Mouse (Mus musculus) lung, postnatal 36 days (tissue): ENCODE results near the gene D11Wsu47e.

Source experiments
- DNase-seq: peaks from one replicate; pipeline ENCODE4 v3.0.0; 2022; ENCODE audit warnings: mixed read lengths

Gene D11Wsu47e

DNA sequence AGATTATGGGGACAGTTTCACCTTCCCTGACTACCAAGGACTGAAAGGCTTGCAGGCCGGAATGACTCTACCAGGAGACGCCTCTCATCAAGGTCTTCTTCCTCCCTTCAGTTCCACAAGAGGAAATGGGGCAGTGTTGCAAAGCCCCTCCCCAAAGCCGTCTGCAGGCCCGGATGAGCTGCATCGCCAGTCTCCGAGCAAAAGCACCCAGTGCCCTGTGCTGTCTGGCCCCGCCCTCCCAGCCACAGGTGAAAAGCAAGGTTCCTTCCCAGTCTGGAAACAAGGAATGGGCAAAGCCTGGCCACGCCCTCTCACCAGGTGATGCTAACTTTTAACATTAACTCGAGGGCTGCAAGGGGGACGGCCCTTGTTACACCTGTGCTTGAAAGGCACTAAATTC is 17.6 kb upstream of the D11Wsu47e start:
- DNase-seq = peak; percentile 46

DNA sequence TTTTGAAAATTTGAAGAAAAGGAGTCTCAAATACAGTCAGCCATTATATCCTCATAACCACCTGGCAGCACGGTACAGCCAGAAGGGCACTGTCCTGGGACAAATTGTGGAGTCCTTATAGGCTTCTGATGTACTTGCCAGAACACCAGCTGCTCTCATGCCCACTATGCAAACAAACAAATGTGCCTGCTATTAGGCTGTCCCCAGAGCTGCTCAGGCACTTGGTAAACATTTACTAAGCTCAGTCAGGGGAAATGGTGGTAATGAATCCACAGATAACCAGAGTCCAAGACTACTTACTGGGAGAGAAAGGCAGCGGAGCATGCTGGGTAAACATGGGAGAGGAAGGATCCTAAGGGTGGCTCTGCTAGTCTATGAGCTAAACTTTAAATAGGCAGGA is 17.1 kb upstream of the D11Wsu47e start:
- DNase-seq = peak; percentile 26

DNA sequence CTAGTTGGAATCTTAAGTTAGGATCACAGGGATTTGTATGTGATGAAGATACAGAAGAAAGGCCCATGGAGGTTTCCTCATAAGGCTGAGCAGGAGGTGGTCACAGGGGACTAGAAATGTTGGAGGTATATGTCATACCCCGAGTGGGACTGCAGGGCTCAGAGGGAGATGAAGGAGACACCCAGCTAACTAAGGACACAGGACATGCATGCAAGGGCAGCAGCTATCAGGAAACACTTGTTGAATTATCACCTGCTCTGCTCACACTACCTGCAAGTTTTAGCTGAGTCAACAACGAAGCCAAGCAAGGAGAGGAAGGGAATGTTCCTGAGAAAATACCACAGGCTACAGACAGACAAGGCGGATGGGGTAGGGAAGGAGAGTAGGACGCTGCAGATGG is 16.5 kb upstream of the D11Wsu47e start:
- DNase-seq = peak; percentile 17

DNA sequence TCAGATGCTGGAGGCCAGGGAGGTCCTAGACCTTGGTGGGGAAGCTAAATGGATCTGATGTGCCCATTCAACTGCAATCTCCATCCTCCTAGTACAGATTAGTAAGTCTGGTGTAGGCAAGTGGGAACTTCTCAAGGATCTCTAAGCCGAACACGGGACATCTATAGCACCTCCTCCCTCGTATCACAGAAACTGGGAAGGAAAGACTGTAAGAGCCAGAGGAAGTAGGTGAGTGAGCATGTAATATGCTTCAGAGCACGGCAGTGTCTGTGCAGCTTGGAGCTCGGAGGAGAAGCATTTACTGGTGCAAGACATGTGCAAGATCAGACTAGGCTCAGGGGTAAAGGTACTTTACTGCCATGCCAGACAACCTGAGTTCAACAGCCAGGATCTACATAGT is 15.4 kb upstream of the D11Wsu47e start:
- no peak for DNase-seq

DNA sequence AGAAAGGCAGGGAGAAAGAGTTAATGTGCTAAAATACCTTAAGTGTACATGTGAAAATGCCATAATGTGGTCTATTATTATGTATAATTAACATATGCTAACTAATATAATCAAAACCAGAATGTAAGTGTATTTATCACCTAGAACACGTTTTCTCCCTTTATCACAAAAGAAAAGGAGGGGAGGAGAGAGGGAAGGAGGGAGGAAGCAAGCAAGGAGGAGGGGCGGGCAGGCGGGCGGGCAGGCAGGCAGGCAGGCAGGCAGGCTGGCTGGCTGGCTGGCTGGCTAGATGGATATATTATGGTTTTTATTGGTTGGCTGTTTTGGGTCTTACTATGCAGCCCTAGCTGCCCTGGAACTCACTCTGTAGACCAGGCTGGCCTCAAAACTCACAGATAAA is 14.5 kb upstream of the D11Wsu47e start:
- DNase-seq = no peak

DNA sequence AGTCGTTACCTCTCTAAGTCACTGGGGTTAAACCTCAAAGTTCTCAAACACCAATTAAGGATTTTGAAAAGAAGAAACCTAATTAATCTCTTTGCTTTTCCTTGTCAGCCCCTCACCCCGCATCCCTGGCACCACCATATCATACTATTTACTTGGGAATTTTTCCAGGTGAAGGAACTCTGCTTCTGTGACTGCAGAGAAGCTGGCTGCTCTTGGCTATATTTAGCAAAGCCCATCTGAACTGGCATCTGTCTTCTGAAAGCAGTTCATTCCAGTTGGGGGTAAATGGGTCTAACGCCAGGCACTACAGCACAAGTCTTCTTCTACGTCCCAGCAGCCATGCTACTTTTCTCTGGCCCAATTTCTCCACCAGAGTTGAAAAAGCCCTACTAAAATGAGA is 10.6 kb upstream of the D11Wsu47e start:
- DNase-seq = no peak

DNA sequence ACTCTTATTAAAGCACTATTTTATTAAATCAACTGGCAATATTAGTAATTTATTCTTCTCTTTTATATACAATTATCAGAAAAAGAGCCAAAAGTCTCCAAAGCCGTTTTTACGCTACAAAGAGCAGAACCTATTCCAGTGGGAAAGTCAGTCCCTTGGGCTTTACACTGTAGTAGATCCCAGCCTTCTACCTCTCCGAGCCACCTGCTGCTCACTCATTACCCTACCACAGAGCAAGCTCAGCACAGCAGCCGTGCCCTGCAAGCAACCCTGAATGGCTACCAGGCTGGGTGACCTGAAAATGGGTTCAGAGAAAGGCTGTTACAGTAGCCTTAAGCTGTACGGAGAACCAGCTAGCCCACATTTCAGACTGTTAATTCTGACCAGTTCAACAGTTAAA is 9.6 kb upstream of the D11Wsu47e start:
- no peak for DNase-seq

DNA sequence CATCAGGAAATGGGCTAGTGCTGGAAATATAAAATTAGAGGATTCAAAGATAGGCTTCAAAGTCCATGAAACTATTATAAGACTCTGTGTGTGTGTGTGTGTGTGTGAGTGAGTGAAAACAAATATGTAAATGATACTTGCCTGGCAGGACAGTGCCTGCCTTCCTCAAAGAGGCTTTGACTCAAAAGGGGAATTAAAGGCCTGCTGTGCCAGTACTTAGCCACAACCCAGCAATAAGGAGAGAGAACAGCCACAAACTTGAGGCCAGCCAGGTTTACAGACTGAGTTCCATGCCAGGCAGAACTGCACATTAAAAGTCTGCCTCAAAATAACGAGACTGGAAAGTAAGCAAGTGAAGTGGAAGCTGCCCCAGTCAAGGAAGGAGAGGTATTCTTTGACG is 7.4 kb upstream of the D11Wsu47e start:
- no peak for DNase-seq

DNA sequence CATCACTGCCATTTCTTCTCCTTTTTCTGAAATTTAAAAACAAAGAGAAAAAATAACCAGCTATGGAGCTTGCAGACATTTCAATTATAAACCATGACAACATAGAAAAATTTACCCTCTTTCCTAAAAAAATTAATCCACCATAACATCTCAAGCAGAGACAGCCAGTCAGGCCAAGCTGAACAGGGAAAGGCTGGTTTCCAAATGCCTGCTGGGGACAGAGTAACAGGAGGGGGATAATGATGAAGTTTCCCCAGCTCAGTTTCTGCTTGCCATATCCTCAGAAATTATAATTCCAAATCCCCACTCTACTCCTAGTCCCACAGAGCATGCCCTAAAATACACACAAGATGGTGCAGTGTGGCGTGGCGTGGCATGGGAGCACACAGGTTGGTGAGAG is 6.8 kb upstream of the D11Wsu47e start:
- DNase-seq = no peak

DNA sequence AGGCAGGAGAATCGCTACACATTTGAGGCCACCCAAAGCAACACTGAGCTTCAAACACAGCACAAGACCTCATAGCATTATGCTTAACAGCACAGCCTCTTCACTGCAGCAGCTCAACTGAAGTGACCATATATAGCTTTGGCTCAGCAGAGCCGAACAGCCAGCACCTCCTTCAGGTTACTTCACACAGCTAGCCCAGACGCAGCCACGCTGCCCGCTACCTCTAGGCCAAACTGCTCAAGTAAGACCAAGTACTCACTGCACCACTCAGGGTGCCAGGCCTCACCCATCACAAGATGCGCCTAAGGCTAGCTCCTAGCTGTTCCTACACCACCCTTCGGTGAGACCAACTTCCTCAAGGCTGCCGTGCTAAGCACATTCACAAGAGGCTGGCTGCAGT is 5.8 kb upstream of the D11Wsu47e start:
- DNase-seq = peak; percentile 32

DNA sequence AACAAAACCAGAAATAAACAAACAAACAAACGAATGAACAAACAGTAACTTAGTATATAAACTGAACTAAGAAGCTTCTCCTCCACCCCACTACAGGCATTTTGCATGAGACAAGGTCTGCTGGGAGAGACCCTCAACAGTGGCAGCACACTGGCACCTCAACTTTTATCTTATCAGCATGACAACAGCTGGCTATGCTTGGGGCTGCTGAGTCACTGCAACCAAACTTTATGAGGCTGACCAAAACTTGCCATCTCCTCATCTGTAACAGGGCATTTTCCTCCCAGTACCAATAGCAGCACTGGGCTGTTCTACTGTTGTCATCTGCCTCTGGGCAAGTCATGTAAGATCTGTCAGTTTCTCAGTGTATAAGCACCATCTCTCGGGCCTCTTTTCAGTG is 3.3 kb upstream of the D11Wsu47e start:
- DNase-seq = no peak

DNA sequence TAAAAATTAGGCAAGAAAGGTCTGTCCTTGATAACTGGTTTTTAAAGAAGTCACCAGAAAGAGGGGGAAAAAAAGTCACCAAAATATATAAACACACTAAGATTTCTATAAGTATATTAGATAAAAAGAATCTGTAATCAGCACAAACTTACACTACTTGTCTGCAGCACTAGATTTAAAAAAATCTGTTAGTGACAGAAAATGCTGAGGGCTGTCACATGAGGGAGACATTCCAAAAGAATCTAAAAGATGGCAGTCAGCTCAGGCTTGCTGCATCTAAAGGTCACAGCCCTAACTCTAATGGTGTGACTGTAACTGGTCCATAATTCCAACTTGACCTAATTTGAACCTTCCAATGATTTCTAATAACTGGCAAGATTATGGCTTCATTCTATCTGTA is 2.2 kb upstream of the D11Wsu47e start:
- DNase-seq = no peak

DNA sequence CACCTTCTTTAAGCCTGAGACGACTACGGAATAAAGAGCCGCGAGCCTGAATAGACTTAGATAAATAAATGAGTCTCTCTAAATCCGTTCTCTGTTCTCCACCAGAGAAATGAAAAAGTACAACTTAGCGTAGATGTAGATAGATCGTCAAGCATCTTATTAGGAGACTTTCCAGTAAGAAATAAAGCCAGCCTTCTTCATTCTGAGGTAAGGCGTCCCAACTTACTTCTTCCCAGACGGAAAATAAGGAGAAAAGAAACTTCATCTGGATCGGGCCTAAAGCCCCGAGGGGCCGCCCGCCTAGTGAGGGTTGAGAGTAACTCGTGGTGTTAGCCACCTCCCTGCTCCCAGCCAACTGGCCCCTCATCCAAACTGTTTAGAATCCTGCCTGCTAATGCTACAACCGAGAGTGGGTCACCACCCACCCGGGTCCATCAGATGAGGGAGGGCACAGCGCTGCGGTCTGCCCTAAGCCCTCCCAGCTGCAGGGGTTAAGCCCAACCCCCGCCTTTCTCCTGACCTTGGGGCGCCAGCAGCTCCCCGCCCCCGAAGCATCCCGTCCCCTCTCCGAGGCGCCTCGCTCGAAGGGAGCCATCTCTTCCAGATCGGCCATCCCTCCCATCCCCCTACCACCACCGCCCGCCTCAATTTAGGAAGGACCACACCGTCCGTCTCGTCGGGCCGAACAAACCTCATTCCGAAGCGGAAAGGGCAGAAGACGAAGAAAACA is 1.1 kb upstream of the D11Wsu47e start:
- DNase-seq = peak; percentile 55

DNA sequence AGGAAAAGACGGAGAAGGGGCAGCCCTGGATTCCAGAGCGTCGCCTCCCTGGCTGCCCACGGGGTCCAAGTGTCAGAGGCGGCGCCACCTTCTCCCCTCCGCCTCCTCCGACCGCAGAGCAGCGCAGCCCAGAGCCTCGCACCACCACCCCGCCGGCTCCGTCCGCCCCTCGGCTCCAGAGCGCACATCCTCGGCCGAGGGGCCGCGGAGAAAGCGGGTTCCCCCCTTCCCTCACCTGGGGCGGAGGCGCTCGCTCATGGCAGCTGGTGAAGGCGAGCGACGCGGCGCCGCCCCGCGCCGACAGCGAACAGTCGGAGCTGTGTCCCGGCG is 620 bp upstream of the D11Wsu47e start:
- DNase-seq = no peak

DNA sequence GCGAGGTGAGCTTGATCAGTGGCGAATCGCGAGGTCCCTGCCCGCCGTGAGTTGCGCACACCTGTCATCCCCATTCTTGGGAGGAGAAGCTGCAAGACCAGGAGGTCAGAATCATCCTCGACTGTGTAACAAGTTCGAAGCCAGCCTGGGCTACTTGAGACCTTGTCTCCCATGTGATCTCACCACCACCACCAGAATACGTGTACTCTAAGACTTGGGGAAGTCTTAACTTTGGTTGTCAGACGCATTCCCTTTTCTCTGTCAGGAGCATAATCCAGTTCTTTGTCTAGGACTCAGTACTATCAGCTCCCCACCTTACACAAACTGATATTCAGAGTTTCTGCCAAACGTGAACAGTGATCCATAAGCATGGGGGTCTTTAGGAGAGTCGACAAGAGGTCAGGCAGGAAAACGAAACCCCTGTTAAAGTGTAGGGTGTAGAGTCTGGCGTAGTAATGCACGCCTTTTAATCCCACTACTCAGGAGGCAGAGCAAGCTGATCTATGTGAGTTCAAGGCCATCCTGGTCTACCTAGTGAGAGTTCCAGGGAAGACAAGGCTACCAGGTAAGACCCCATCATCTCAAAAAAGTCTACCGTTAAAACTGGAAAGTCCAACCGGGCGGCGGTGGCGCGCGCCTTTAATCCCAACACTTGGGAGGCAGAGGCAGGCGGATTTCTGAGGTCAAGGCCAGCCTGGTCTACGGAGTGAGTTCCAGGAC is 655 bp downstream of the D11Wsu47e start:
- DNase-seq = no peak

DNA sequence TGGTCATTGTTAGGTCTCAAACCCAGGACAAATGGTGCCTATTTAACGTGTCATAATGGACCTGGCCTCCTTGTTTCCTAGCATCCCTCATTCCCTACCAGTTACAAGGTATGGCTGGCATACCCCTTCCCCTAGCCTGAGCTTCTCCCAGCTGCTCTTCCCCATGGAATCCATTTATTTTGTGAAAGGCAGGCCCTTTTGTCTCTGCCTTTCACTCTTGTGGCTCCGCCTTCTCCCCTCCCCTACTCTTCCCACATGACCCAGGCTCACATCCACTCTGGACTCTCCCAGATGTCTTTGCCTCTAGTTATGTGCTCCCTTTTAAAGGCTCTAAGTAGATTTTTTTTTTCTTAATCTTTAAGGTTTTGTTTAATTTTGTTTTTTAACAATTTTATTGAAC is 2.8 kb downstream of the D11Wsu47e start:
- peak; percentile 28 for DNase-seq

DNA sequence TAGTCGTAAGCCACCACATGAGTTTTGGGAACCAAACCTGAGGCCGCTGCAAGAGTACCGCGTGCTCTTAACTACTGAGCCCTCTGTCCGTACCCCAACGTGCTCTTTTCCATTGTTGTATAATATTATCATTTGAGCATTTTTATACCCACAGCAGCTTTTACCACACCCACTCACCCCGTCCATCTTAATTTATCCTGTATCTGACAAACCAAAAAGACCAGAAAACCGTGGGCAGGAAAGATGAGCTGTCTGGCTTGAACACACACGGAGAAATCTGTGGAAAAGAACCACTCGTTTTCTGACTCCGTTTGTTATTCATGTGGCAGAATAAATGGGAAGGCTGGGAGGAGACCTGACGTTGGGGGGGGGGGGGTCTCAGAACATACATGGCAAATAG is 6.3 kb downstream of the D11Wsu47e start:
- no peak for DNase-seq

DNA sequence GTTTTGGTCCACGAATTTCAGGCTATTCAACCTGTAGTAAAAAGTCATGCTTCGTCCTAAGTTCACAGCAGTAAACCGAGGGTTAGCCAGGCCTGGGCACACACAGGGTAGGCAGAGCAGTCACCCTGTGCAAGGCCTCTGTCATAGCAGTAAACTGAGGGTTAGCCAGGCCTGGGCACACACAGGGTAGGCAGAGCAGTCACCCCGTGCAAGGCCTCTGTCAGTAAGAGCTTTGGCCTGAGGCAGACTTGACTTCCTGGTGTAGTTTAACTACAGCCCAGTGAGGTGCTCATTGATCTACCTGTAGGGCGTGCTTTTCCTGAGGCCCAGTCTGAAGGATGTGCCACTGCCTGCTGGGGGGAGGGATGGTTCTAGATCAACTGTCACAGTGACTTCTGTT is 7.1 kb downstream of the D11Wsu47e start:
- no peak for DNase-seq

DNA sequence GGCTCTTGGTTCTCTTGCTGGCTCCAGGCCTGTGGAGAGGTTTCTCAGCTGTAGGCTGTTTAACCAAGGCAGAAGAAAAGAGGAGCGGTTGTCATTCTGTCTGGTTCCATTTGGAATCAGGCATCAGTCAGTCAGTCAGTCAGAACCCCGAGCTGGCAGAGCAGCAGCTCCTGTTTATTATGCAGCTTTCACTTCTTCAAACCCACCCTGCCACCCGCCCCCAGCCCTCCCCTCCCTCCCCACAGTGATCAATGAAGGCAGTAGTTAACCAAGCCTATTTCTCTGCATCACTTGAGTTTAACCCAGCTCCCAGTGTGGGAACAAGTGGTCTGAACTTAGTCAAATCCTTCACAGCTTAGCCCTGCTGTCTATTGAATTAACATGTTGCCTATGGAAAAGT is 7.6 kb downstream of the D11Wsu47e start:
- no peak for DNase-seq

DNA sequence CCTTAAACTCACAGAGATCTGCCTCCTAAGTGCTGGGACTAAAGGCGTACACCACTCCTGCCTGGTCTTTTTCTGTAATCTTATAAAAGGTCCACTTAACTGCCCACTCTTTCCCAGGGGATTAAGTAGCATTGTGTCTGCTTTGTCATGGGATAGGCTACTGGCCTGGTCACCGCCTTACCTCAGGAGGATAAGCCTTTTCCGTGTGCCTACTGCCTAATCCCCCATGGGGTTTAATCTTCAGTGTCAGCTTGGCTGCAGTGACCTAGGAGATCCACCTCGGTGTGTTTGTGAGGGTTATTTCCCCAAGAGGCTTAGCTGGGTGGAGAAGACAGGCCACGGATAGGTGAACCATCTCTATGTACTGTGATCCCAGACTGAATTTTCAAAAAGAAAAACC is 13.4 kb downstream of the D11Wsu47e start:
- DNase-seq = no peak

DNA sequence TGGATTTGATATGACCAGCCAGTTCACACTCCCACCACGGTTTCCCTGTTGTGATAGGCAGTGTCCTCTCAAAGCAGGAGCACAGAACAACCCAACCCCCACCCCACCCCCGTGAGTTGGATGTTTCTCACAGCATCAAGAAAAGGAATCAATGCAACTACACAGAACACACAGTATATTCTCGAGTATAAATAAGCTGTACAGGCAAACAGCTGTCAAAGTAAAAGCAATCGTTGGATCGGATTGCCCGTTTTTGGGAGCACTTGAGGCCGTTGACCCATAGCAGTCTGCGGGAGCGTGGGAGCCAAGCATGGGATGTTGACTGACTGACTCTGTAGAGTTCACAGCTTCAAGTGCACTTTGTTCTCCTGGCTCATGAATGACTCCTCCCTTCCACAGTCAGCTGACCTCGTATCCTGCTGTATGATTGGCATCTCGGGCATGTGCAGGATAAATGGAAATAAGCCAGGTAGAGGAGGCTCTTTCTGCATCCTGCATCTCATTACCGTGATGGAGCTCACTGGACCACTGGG is 13.9 kb downstream of the D11Wsu47e start:
- peak; percentile 77 for DNase-seq

DNA sequence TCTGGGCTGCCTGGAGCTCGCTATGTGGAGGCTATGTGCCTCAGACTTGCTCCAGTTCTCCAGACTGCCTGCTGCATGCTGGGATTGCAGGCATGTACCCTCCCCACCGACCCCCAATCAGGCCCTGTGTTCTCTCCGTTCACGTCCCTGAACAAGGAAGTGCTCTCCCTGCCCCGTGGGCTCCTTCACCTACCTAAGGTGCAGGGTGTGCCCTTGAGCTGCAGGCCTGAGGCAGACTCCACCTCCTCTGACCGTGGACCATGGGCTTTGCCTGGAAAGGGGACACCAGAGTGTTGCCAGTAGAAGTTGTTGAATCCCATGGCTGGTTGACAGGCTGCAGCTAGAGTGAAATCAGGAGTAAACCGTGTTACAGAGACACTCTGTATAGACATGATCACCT is 15.4 kb downstream of the D11Wsu47e start:
- no peak for DNase-seq

DNA sequence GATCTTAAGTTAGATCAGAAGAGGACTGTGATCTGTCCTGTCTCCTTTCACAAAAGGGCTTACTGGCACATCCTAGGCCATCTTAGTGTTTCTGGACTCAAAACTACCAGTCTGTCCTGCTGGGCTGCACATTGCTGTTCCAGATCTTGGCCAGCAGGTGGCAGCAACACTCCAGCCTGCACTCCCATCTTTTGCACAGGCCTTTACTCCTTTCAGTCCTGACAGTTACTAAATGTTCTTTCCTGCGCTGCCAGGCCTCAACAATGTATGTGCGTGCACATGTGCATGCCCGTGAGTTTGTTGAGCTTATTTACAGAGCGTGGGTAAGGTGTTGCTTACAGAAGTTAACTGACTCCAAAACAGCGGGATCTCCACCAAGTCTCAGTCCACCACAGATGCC is 19.5 kb downstream of the D11Wsu47e start:
- DNase-seq = peak; percentile 84

DNA sequence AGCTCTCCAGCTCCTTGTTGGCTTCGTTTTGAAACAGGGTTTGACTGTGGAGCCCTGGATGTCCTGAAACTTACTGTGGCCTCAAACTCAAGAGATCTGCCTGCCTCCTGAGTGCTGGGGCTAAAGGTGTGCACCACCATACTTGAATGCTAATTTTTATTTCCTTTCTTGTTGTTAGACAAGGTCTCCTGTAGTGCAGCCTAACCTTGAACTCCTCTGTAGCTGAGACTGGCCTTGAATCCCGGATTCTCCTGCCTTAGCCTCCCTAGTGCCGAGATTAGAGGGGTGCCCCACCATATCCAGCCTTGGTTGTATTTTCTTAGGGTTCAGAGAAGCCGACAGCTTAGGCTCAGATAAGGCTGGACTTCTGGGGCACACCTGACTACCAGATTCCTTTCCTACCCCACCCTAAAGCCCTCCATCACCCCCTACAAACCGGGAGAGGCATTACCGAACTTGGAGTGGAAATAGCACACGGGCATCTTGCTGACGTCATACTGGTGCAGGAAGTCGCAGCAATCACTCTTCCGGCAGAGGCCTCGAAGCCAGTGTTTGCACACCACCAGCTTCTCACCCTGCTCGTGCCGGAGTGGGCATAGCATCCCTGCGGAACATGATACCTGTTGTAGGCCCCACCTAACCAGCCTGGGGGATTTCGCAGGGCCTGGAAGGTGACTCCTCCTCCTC is 21.9 kb downstream of the D11Wsu47e start:
- DNase-seq = no peak
